Mouse (Mus musculus) neutrophil, adult 5-6 weeks (primary cell): Measurements from ENCODE around the gene Mfsd12. TPM values are rescaled to one million over a fixed set of nuclear protein-coding genes. Genes with fewer than 3 reads are reported as not detected.

Source experiments
- ATAC-seq: fragments of 151-379, 151-347 bp; 2 replicates; pipeline ENCODE4 v1.8.0; 2017; ENCODE audit warnings: mild to moderate bottlenecking, moderate TSS enrichment; ENCODE audit not compliant: insufficient number of reproducible peaks, poor library complexity, low FRiP score, severe bottlenecking; ENCODE audit errors: extremely low read depth
- total RNA-seq: library from RNA; stranded (forward); fragments of 200-1000 nt; gene quantifications from 2 replicates; pipeline ENCODE4 v1.2.3, GENCODE M21; 2017

Mfsd12 gene
- total RNA-seq, 1 experiment from 2014 or later: 2.6 TPM

DNA sequence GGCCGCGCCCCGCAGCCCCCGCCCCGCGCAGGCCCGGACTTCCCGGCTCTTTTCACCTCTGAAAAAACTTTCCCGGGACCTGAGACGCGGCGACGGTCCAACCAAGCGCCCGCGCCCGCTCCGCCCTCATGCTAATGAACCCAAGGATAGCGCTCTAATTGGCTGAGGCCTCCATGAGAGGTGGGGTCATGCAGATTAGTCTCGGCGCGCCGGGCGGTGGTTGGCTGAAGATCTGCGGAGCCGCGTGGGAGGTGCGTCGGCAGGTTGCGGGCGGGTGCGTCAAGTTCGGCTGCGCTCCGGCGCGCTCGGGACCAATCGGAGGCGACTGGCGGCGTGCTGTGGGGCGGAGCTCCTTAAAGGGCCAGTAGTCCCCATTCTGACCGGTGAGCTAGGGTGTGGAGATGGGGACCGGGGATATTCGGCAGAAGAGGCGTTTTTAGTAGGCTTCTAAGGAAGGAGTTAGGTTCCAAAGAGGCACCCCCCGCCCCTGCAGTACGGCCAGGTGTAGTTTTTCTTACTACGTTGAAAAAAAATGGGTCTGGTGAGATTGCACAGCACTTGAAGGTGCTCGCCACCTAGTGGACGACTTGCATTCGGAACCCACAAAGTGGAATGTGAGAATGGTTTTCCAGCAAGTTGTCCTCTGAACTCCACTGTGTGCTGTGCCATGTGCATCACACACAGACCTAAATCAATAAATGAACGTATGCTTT, 6.8 kb upstream of the Mfsd12 start, which contains the start of gene Hmg20b:
Gene Hmg20b, minus strand, starts transcription at position 130 of the 713 bp plus-strand sequence.
- peak; percentile 94 for ATAC-seq

- no peak for ATAC-seq
These were observed 5.5 kb upstream of the Mfsd12 start for GRCm38 (mm10) chr10:81351678-81352291.

- ATAC-seq: no peak
These were observed 2.4 kb upstream of the Mfsd12 start for GRCm38 (mm10) chr10:81354738-81355477.

- no peak for ATAC-seq
These were observed 1.8 kb upstream of the Mfsd12 start for GRCm38 (mm10) chr10:81355533-81355932.

- peak; percentile 73 for ATAC-seq
These were observed 820 bp upstream of the Mfsd12 start for GRCm38 (mm10) chr10:81356352-81356990.

- no peak for ATAC-seq
These were observed 918 bp downstream of the Mfsd12 start for GRCm38 (mm10) chr10:81358209-81358608.

DNA sequence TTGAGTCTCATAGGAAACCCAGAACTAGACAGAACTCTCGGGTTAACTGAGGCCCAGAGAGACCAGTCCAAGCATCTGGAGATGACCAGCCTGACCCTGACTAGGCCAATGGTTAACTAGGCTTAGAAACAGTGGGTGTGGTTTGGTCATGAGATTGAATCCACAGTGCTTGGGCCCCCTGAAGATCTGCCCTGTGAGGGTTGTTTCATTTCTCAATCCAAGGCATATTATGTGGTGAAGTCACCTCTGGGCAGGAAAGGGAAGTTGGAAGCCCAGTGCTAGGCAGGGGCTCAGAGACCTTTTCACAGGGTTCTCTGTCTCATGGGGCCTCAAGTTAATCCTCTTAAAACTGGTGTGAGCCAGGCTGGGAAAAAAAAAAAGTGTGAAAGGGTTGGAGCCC, 1.6 kb downstream of the Mfsd12 start:
- ATAC-seq: no peak

DNA sequence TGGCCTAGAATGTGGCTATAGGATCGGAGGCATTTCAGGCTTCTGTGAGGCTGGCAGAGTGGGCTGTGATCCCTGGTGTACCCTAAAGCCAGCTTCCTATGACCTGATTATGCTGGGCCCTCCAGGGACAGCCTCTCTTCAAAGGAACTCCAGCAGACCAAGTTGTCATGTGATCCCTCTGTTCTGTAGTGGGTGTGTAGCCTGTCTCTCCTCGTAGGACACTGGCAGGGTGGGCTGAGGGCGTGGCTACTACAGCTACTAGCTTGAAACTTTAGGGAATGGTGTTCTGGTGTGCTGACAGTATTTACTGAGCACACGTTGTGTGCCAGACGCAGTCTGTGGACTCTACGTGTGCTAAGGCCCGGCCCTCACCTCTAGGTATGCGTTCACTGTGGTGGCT, 3.4 kb downstream of the Mfsd12 start:
- no peak for ATAC-seq

- no peak for ATAC-seq
These were observed 5.2 kb downstream of the Mfsd12 start for GRCm38 (mm10) chr10:81362336-81362949.

DNA sequence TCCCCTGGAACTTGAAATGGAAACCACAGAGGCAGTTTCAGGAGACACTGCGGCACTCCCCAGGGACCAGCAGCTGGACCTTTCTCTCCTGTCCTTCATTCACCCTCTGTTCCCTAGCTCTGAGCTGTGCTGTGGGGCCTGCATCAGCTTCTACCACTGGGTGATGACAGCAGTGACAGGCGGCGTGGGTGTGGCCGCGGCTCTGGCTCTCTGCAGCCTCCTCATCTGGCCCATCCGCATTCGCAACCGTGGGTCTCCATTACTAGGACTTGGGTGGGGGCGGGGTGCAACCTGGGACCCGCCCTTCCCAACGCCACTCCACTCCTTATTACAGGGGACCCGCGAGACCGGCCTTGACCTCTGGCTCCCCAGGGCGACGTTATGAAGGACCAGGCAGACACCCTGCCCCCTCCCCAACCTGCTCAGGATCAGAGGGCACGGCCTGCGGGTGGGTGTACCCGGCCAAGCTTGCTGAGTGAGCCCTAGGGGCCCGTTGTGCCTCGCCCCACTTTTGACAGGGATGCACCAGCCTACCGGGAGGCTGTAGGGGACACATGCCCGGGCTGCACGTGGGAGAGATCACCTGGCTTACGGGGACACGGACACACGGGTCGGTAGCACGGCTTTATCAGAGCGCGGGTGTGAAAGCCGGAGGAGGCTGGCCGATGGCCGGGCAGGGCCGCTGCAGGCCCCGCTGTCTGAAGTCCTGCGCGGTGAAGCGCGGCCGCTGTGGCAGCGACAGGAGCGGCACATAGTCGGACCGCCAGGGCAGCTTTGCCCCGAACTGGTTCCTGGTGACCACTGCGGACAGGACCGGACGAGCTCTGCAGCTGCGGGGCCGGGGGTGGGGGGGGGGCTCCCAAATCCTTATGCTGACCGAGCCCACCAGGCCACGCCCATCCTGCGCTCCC, 6.4 kb downstream of the Mfsd12 start:
- no peak for ATAC-seq

GRCm38 (mm10) chr10:81364666-81365065, 7.4 kb downstream of the Mfsd12 start:
- ATAC-seq: no peak

DNA sequence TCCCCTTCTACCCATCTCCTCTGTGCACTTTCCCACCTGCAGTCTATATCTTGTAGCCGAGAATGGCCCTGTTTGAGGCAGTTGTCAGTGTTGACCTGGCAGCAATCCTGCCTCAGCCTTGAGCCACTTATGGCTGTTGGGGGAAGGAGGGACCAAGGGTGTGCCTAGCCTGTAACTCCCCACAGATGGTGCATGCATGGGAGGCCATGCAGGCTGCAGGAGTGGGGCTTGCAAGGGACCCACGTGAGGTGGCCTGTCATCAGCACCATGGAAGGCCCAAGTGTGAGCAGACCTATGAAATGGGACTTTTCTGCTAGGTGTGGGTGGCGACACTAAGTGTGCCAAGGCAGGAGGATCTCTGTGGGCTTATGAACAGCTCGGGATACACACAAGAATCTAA, 7.8 kb downstream of the Mfsd12 start:
- no peak for ATAC-seq

GRCm38 (mm10) chr10:81365672-81366476, 8.6 kb downstream of the Mfsd12 start, which contains the start of gene 4930404N11Rik:
TSS of gene 4930404N11Rik (minus strand) at chr10:81365816.
- no peak for ATAC-seq

DNA sequence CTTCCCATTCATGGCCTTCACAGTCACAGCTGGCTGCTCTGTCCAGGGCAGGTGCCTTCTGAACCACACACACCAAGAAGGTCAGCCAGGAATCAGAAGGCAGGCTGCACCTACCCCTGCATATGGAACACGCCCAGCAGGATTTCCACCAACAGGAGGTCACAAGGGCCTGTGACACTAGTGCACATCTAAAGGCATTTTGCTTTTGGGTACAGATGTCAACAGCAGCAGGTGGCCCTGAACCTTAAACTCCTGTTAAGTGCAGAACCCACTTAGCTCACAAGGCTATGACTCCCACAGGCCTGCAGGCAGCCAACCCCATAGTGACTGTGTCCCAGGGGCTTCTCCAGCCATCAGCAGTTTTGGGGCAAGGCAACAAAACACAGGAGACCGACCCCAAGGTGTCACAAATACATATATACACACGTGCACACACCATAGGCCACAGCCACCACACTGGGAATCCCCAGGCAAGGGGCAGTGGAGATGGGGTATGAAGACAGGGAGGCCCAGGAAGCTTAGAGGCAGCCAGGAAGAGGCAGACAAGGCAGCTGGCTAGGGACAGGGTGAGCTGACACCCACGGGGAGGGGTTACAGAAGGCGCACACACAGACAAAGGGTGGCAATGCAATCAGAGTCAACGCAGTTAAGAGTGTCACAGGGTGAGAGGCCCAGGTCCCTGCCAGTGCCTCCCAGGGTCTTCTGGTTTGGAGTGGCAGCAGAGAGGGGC, 9.4 kb downstream of the Mfsd12 start:
- ATAC-seq: no peak

- no peak for ATAC-seq
These were observed 9.9 kb downstream of the Mfsd12 start for GRCm38 (mm10) chr10:81367207-81367495.

- ATAC-seq: no peak
These were observed 18.0 kb downstream of the Mfsd12 start for GRCm38 (mm10) chr10:81375322-81375721.
